Comparison of ENCODE assay signal across 29 mouse cellular contexts in genomic region chr16:10609921-10610320, GRCm38 (mm10).
A peak's percentile ranks its signal among the peaks of the same experiment; 100 is the strongest.
DNase-seq lines count a peak whose midpoint lies in the region; ATAC-seq lines count a peak whose summit lies in the region.
"Had no signal": no experiment of that assay in that cellular context is flagged by ENCODE, and none has a peak within 500 bp of the region (broad histone marks: within the 10 kb centered on the region; RNA-seq: fewer than 3 reads in every experiment).

No protein-coding gene starts in this region.

- no peaks in the 10 kb centered on the region for H3K4me1 ChIP-seq in forebrain, embryonic 13.5 days
- H3K4me1 ChIP-seq: hindbrain, embryonic 15.5 days; kidney, embryonic 15.5 days; limb, embryonic 12.5 days; liver, embryonic 15.5 days; midbrain, embryonic 15.5 days; neural tube, embryonic 15.5 days had no signal

- WGBS in forebrain, embryonic 13.5 days, result 87% methylated on average over 7 of the region's 7 CpGs

- H3K27me3 ChIP-seq in forebrain, embryonic 13.5 days, result no peaks in the 10 kb centered on the region
- H3K27me3 ChIP-seq: heart, embryonic 13.5 days; hindbrain, embryonic 15.5 days; kidney, embryonic 15.5 days; limb, embryonic 12.5 days; liver, embryonic 15.5 days; midbrain, embryonic 15.5 days; neural tube, embryonic 15.5 days had no signal

- no peak overlapping the region for H3K27ac ChIP-seq in forebrain, embryonic 13.5 days
- H3K27ac ChIP-seq: heart, embryonic 13.5 days; hindbrain, embryonic 15.5 days; kidney, embryonic 15.5 days; left cerebral cortex, adult 2 months; limb, embryonic 12.5 days; liver, embryonic 15.5 days; midbrain, embryonic 15.5 days; neural tube, embryonic 15.5 days had no signal

- no peak overlapping the region for H3K9ac ChIP-seq in forebrain, embryonic 13.5 days
- H3K9ac ChIP-seq: forebrain, postnatal 0 days; heart, embryonic 13.5 days; hindbrain, embryonic 15.5 days; kidney, embryonic 15.5 days; limb, embryonic 12.5 days; liver, embryonic 15.5 days; lung, embryonic 14.5 days; midbrain, embryonic 15.5 days; neural tube, embryonic 15.5 days had no signal

- peaks cover 47% of the 10 kb centered on the region for H3K36me3 ChIP-seq in forebrain, embryonic 13.5 days (ENCODE audit: poor library complexity, severe bottlenecking)

- H3K4me3 ChIP-seq in forebrain, embryonic 13.5 days, result no peak overlapping the region
- H3K4me3 ChIP-seq: erythroblast, embryonic 14.5 days; heart, embryonic 13.5 days; hindbrain, embryonic 15.5 days; kidney, embryonic 15.5 days; left cerebral cortex, adult 2 months; limb, embryonic 12.5 days; liver, embryonic 15.5 days; midbrain, embryonic 15.5 days; neural tube, embryonic 15.5 days had no signal

- no peak for ATAC-seq in forebrain, embryonic 13.5 days
- ATAC-seq: forebrain, postnatal 0 days; inflammation-experienced regulatory T-cells, adult 6 months; midbrain, embryonic 15.5 days had no signal

- intact Hi-C loops in gastrocnemius, postnatal 14 days (cut with DNase I; ENCODE audit: low total_unique reads), result no loop called here
- intact Hi-C loops in heart, postnatal 14 days (cut with DNase I), result no loop called here

- no peak overlapping the region for H3K4me2 ChIP-seq in forebrain, embryonic 13.5 days
- H3K4me2 ChIP-seq: heart, embryonic 13.5 days; hindbrain, embryonic 15.5 days; kidney, embryonic 15.5 days; limb, embryonic 12.5 days; liver, embryonic 15.5 days; lung, embryonic 14.5 days; midbrain, embryonic 15.5 days; neural tube, embryonic 15.5 days had no signal

- peak; percentile 10 for DNase-seq in urinary bladder, postnatal 14 days (ENCODE audit: low spot score)
- DNase-seq in urinary bladder, postnatal 25 days (ENCODE audit: low spot score), result no peak
- peak; percentile 53 for DNase-seq in gastrocnemius, postnatal 14 days
- peak; percentile 19 to 31 for DNase-seq in heart, postnatal 14 days
- no peak for DNase-seq in cerebellum, postnatal 4 days (ENCODE audit: low spot score in 2 of 2)
- DNase-seq in yolk sac, embryonic 10.5 days (ENCODE audit: low spot score), result no peak
- DNase-seq: adrenal gland, postnatal 25 days; B cell, adult 2 months; cerebellum, adult 11-12 months; cerebellum, adult 9-11 months; forebrain, postnatal 0 days; kidney, adult 11 months; kidney, postnatal 25 days; lung, embryonic 14.5 days; lung, postnatal 14 days; right cerebral cortex, adult 18-20 months; right cerebral cortex, postnatal 4 days; thymus, postnatal 4 days had no signal

- H3K9me3 ChIP-seq in forebrain, embryonic 13.5 days (replicated peaks), result no peaks in the 10 kb centered on the region
- H3K9me3 ChIP-seq: heart, embryonic 13.5 days; hindbrain, embryonic 15.5 days; kidney, embryonic 15.5 days; limb, embryonic 12.5 days; liver, embryonic 15.5 days; midbrain, embryonic 15.5 days; neural tube, embryonic 15.5 days had no signal

Comparison
In these comparisons a context has a peak if more than half of its experiments do, and no peak if none do; other contexts are left out.
1. DNase-seq: peak in urinary bladder, postnatal 14 days (single experiment), gastrocnemius, postnatal 14 days (single experiment) and heart, postnatal 14 days (2 of 2); none in urinary bladder, postnatal 25 days (single experiment), cerebellum, postnatal 4 days (0 of 2) and yolk sac, embryonic 10.5 days (single experiment).